Mouse (Mus musculus) forebrain, postnatal 0 days (tissue): Measurements from ENCODE around the gene Cdh15. TPM values are rescaled to one million over a fixed set of nuclear protein-coding genes. Genes with fewer than 3 reads are reported as not detected.

Experiments used
- ATAC-seq: fragments of 200-750 bp; cut with Nextera tagmentation; 2 replicates; pipeline ENCODE4 v1.8.0; 2017; ENCODE audit warnings: mild to moderate bottlenecking, moderate library complexity
- DNase-seq: peaks from one replicate; pipeline ENCODE4 v3.0.0-alpha.2; 2015
- H3K27ac ChIP-seq: fragments of 300-500 bp; sonication (generic); 2 replicates; pipeline ENCODE4 v1.5.1; 2014; ENCODE audit warnings: low read depth, mild to moderate bottlenecking, antibody characterized with exemption, low read length, moderate library complexity, mixed read lengths
- H3K27me3 ChIP-seq: fragments of 300-500 bp; sonication (generic); 2 replicates; pipeline ENCODE4 v1.6.1; 2014; ENCODE audit warnings: mild to moderate bottlenecking, low read length, mixed read lengths; ENCODE audit not compliant: insufficient read depth
- H3K36me3 ChIP-seq: fragments of 300-500 bp; sonication (generic); 2 replicates; pipeline ENCODE4 v1.6.1; 2014; ENCODE audit warnings: mild to moderate bottlenecking, moderate library complexity; ENCODE audit not compliant: insufficient read depth
- H3K4me1 ChIP-seq: fragments of 300-500 bp; sonication (generic); 2 replicates; pipeline ENCODE4 v1.6.1; 2014; ENCODE audit warnings: antibody characterized with exemption; ENCODE audit not compliant: insufficient read depth
- H3K4me2 ChIP-seq: fragments of 300-500 bp; sonication (generic); 2 replicates; pipeline ENCODE4 v1.6.1; 2014; ENCODE audit warnings: low read depth, mild to moderate bottlenecking, moderate library complexity
- H3K4me3 ChIP-seq: fragments of 300-500 bp; sonication (generic); 2 replicates; pipeline ENCODE4 v1.5.1; 2014; ENCODE audit warnings: low read depth, low read length, mixed read lengths
- H3K9ac ChIP-seq: fragments of 300-500 bp; sonication (generic); 2 replicates; pipeline ENCODE4 v1.6.1; 2014; ENCODE audit warnings: mild to moderate bottlenecking
- H3K9me3 ChIP-seq: fragments of 300-500 bp; sonication (generic); 2 replicates; pipeline ENCODE4 v1.6.1; 2016; ENCODE audit warnings: low read length
- CTCF ChIP-seq: sonication (generic); IDR thresholded peaks from 2 replicates; pipeline ENCODE4 v1.5.1; 2016; ENCODE audit warnings: antibody characterized with exemption, control low read depth, low read depth
- WGBS: fragments of 180-500 bp; shearing (Covaris S2); extraction: QIAGEN DNeasy Blood & Tissue Kit; methylation state at CpG from one replicate; pipeline ENCODE4 v1.1.7; 2014; 5-methylcytosine and 5-hydroxymethylcytosine counted together
- polyA plus RNA-seq: library from polyadenylated mRNA; unstranded; fragments of >200 nt; fragmentation: Nextera tagmentation; extraction: Ambion mirVana; gene quantifications from 2 replicates; pipeline ENCODE4 v1.2.1, GENCODE M21; 2015
- total RNA-seq: library from RNA; depleted of rRNA; stranded (reverse); fragments of >200 nt; gene quantifications from 2 replicates; pipeline ENCODE4 v1.2.3, GENCODE M21; 2014

Cdh15 gene
- total and polyA plus RNA-seq, 2 experiments from 2014 or later = 1.7 to 3.3 TPM

DNA sequence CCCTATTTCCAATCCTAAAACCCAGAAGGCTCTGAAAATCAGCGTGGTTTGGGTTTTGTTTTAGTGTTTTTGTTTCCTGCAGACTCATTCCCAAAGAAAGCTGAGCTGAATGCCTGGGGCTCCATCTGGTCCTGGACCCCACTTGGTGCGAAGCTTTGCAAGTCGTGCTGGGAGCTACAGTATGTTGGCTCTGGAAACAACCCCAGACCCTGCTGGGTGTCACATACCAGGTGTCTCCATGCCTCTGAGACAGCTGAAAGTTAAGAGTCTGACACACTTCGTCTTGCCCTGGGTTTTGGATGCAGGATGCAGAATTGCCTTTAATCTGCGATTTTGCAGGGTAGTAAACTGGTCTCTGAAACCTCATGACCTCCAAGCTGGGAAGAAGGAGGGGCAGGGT lies 23.2 kb upstream of the Cdh15 start:
- Histone ChIP-seq H3K4me1 (0 out of 2 replicates have a peak, but pooled peaks cover 5% of the 10 kb centered on the region), H3K4me3 (no peak overlapping the region), H3K9ac (no peak overlapping the region), H3K27ac (no peak overlapping the region), H3K36me3 (no peaks in the 10 kb centered on the region), H3K27me3 (no peaks in the 10 kb centered on the region), H3K4me2 (no peak overlapping the region), H3K9me3 (no peaks in the 10 kb centered on the region)
- 18% methylated on average over 5 of the region's 5 CpGs for WGBS
- peak; percentile 69 for DNase-seq
- TF ChIP-seq CTCF = no peak
- peak; percentile 89 for ATAC-seq

DNA sequence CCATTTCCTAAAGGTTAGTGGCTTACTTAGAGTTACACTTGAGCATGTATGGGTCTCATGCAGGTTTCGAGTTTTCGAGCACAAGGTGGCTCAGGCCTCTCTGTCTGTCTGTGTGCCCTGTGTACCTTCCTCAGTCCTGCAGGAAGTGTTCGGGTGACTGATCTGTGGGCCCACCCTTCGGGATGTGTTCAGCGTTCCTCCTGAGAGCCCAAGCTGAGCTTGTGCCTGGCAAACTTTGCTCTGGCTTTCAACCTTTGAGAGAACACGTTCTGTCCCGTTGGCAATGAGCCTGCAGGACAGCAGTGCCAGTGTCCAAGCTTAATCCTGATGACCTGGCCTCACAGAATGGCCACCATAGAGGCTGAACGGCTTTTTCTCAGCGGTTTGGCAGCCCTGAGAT lies 22.8 kb upstream of the Cdh15 start:
- 67% methylated on average over 9 of the region's 9 CpGs for WGBS
- H3K9me3 ChIP-seq = no peaks in the 10 kb centered on the region
- H3K27me3 ChIP-seq = no peaks in the 10 kb centered on the region
- H3K4me3 ChIP-seq = no peak overlapping the region
- no peak overlapping the region for H3K27ac ChIP-seq
- H3K9ac ChIP-seq = no peak overlapping the region
- ATAC-seq (peak; percentile 19; the same call in 1 of the 2 replicates), DNase-seq (no peak)
- H3K4me2 ChIP-seq = no peak overlapping the region
- H3K36me3 ChIP-seq = no peaks in the 10 kb centered on the region
- no peak for TF ChIP-seq CTCF
- 0 out of 2 replicates have a peak, but pooled peaks cover 5% of the 10 kb centered on the region for H3K4me1 ChIP-seq

DNA sequence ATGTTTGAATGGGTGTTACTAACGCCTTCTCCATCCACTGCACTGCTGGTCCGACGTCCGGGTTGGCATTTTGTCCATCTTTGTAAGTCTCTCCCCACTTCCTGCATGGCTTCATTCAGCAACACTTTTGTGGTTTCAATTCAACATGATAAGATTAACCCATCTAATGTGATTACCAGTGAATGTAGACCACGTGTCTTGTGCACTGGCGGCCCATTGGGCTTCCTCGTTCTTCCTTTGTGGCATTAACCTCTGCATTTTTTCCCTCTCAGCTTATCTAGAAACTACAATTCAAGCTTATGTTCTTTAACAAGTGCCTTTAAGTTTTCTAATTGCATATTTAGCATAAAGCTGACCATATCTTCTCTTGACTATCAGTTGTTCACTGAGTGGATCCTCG lies 22.4 kb upstream of the Cdh15 start:
- Histone ChIP-seq H3K4me3 (no peak overlapping the region), H3K36me3 (no peaks in the 10 kb centered on the region), H3K27ac (no peak overlapping the region), H3K9ac (no peak overlapping the region), H3K4me2 (no peak overlapping the region), H3K4me1 (0 out of 2 replicates have a peak, but pooled peaks cover 5% of the 10 kb centered on the region), H3K27me3 (no peaks in the 10 kb centered on the region), H3K9me3 (no peaks in the 10 kb centered on the region)
- TF ChIP-seq CTCF = no peak
- 70% methylated on average over 8 of the region's 8 CpGs for WGBS
- ATAC-seq (no peak), DNase-seq (no peak)

DNA sequence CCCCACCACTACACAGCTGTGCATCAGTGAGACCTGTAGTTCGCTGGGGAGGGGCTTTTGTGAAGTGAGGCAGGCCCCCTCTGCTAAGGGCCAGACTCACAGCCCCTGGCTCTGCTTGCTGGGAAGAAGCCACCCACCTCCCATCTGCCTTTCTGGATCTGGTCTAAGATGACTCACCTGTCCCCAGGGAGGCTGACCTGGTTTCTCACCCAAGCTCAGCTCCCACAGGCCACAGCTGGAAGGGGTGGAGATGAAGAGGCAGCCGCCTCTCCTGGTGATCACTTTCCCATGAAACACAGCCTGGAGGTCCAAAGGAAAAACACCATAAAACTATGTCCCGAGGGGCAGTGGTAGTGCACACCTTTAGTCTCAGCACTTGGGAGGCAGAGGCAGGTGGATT lies 18.4 kb upstream of the Cdh15 start:
- Histone ChIP-seq H3K9me3 (no peaks in the 10 kb centered on the region), H3K36me3 (no peaks in the 10 kb centered on the region), H3K27me3 (no peaks in the 10 kb centered on the region), H3K4me2 (no peak overlapping the region), H3K9ac (no peak overlapping the region), H3K4me1 (0 out of 2 replicates have a peak, but pooled peaks cover 5% of the 10 kb centered on the region), H3K27ac (no peak overlapping the region), H3K4me3 (no peak overlapping the region)
- DNase-seq = no peak
- no peak for TF ChIP-seq CTCF
- no peak for ATAC-seq
- 75% methylated on average over 3 of the region's 3 CpGs for WGBS

DNA sequence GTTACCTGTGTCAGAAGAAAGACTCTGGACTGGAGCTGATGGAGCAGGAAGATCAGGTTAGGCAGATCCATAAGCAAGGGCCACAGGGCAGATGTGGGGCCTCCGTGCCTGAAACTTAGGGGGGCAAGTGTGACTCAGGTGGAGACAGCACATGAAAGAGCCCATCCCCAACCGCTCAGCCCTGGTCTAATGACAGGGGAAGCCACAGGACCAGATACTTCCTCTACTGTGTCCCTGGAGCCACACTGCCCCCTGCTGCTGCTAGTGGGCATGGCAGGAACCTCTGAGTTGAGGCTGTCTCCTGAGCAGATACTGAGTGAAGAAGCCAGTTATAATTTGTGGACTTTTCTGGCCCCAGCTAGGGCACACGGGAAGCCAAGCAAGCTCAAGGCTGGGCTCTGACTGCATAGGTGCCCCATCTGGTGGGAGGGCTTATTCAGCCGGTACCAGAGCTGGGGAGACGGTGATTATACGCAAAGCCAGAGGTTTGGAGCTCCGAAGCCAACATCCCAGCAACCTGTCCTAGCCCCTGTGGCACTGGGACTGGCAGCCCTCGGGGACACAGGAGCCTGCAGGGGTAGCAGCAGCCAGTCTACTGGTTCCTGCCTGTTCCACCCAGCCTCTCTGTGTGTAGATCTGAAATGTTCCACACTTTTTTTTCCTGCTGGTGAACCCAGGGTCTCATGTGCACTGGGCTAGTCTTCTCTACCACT lies 17.3 kb upstream of the Cdh15 start:
- H3K36me3 ChIP-seq = no peaks in the 10 kb centered on the region
- H3K4me3 ChIP-seq = no peak overlapping the region
- no peak overlapping the region for H3K27ac ChIP-seq
- no peak overlapping the region for H3K4me2 ChIP-seq
- WGBS = 48% methylated on average over 8 of the region's 8 CpGs
- peak; percentile 99 for TF ChIP-seq CTCF
- ATAC-seq (peak; percentile 90), DNase-seq (peak; percentile 93)
- no peak overlapping the region for H3K9ac ChIP-seq
- no peaks in the 10 kb centered on the region for H3K27me3 ChIP-seq
- H3K9me3 ChIP-seq = no peaks in the 10 kb centered on the region
- no peaks in the 10 kb centered on the region for H3K4me1 ChIP-seq

DNA sequence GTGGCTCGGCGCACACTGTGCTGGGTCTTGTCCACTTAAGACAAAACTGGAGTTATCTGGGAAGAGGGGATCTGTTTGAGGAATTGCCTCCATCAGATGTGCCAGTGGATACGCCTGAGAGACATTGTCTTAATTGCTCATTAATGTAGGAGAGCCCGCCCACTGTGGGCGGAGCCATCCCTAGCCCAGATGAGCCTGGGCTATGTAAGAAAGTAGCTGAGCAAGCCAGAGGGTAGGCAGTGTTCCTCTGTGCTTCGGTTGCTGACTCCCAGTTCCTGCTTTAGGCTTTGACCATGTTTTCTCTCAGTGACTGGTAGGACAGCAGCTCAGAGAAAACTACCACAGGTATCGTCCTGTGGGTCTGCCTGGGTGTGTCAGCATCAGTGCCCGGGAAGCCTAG lies 13.3 kb upstream of the Cdh15 start:
- H3K4me2 ChIP-seq = no peak overlapping the region
- H3K27ac ChIP-seq = no peak overlapping the region
- H3K9ac ChIP-seq = no peak overlapping the region
- no peak for TF ChIP-seq CTCF
- DNase-seq = no peak
- no peaks in the 10 kb centered on the region for H3K27me3 ChIP-seq
- no peaks in the 10 kb centered on the region for H3K36me3 ChIP-seq
- no peaks in the 10 kb centered on the region for H3K9me3 ChIP-seq
- ATAC-seq = no peak
- H3K4me3 ChIP-seq = no peak overlapping the region
- 81% methylated on average over 8 of the region's 8 CpGs for WGBS
- no peaks in the 10 kb centered on the region for H3K4me1 ChIP-seq

- peak; percentile 73 for ATAC-seq
- TF ChIP-seq CTCF = peak; percentile 83
These were observed 12.8 kb upstream of the Cdh15 start for GRCm38 (mm10) chr8:122834971-122835370.

More at GRCm38 (mm10) chr8:122834971-122835370, 12.8 kb upstream of the Cdh15 start:
- no peak overlapping the region for H3K4me3 ChIP-seq
- no peaks in the 10 kb centered on the region for H3K4me1 ChIP-seq
- DNase-seq = peak; percentile 81
- H3K36me3 ChIP-seq = no peaks in the 10 kb centered on the region
- H3K27ac ChIP-seq = no peak overlapping the region
- H3K9me3 ChIP-seq = no peaks in the 10 kb centered on the region
- no peak overlapping the region for H3K4me2 ChIP-seq
- no peaks in the 10 kb centered on the region for H3K27me3 ChIP-seq
- no peak overlapping the region for H3K9ac ChIP-seq
- 33% methylated on average over 8 of the region's 8 CpGs for WGBS
